Mouse (Mus musculus): ENCODE data around the gene Ppp2r5c. TPM values are rescaled to one million over a fixed set of nuclear protein-coding genes. Genes with fewer than 3 reads are reported as not detected.

The Ppp2r5c gene
- polyA plus RNA-seq, 1 experiment from 2014 or later, result 86.2 TPM

GRCm38 (mm10) chr12:110523526-110523925 is 76.6 kb downstream of the Ppp2r5c start:
- H3K36me3 ChIP-seq, result peaks cover 41% of the 10 kb centered on the region
- H3K27ac ChIP-seq, result no peak overlapping the region
- no peak overlapping the region for H3K4me2 ChIP-seq
- H3K9ac ChIP-seq, result no peak overlapping the region
- WGBS (ENCODE audit: insufficient replicate concordance), result 73% methylated on average over 5 of the region's 5 CpGs
- ATAC-seq (ENCODE audit: low read depth) (no peak), DNase-seq (no peak)
- no peak overlapping the region for H3K4me3 ChIP-seq (replicated peaks)
- H3K27me3 ChIP-seq, result no peaks in the 10 kb centered on the region
- H3K9me3 ChIP-seq (replicated peaks), result no peaks in the 10 kb centered on the region
- 0 out of 2 replicates have a peak, but pooled peaks cover 6% of the 10 kb centered on the region for H3K4me1 ChIP-seq (replicated peaks)

GRCm38 (mm10) chr12:110532711-110533110 is 85.8 kb downstream of the Ppp2r5c start:
- Histone ChIP-seq H3K9ac (no peak overlapping the region), H3K27ac (no peak overlapping the region), H3K4me2 (no peak overlapping the region), H3K27me3 (no peaks in the 10 kb centered on the region), H3K4me1 (replicated peaks) (no peaks in the 10 kb centered on the region), H3K36me3 (no peaks in the 10 kb centered on the region), H3K9me3 (replicated peaks) (no peaks in the 10 kb centered on the region), H3K4me3 (replicated peaks) (no peak overlapping the region)
- DNase-seq, result no peak
- no peak for ATAC-seq (ENCODE audit: low read depth)
- 86% methylated on average over 6 of the region's 6 CpGs for WGBS (ENCODE audit: insufficient replicate concordance)

DNA sequence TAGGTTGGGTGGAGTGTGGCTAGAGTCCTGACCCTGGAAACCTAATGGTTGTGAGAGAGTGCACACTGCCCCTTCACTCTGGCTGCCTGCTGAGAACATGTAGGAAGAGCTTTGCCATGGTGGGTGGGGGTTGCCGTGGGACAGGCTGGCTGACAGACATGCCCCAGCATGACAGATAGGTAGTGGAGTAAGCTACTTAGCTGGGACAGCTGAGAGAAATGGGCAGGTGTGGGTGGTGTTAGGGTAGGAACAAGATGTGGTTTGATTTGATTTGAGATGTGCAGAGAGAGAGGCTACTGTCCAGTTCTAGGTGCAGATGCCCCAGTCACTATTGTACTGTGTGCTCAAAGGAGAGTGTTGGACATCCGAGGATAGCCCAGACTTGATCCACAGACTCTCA is 86.2 kb downstream of the Ppp2r5c start:
- 80% methylated on average over 2 of the region's 2 CpGs for WGBS (ENCODE audit: insufficient replicate concordance)
- Histone ChIP-seq H3K27me3 (no peaks in the 10 kb centered on the region), H3K4me1 (replicated peaks) (no peaks in the 10 kb centered on the region), H3K4me3 (replicated peaks) (no peak overlapping the region), H3K4me2 (no peak overlapping the region), H3K9me3 (replicated peaks) (no peaks in the 10 kb centered on the region), H3K9ac (no peak overlapping the region), H3K36me3 (no peaks in the 10 kb centered on the region), H3K27ac (no peak overlapping the region)
- DNase-seq, result no peak
- no peak for ATAC-seq (ENCODE audit: low read depth)

- Histone ChIP-seq H3K9me3 (replicated peaks) (no peaks in the 10 kb centered on the region), H3K36me3 (no peaks in the 10 kb centered on the region), H3K4me3 (replicated peaks) (no peak overlapping the region), H3K27me3 (no peaks in the 10 kb centered on the region), H3K9ac (no peak overlapping the region), H3K4me1 (replicated peaks) (no peaks in the 10 kb centered on the region), H3K4me2 (no peak overlapping the region), H3K27ac (no peak overlapping the region)
- DNase-seq (no peak), ATAC-seq (ENCODE audit: low read depth) (no peak)
- 86% methylated on average over 3 of the region's 3 CpGs for WGBS (ENCODE audit: insufficient replicate concordance)
Measured at GRCm38 (mm10) chr12:110533832-110534231, 86.9 kb downstream of the Ppp2r5c start.

GRCm38 (mm10) chr12:110535361-110535760 is 88.4 kb downstream of the Ppp2r5c start:
- H3K36me3 ChIP-seq, result no peaks in the 10 kb centered on the region
- H3K4me2 ChIP-seq, result no peak overlapping the region
- H3K9me3 ChIP-seq (replicated peaks), result no peaks in the 10 kb centered on the region
- H3K27ac ChIP-seq, result no peak overlapping the region
- DNase-seq (no peak), ATAC-seq (ENCODE audit: low read depth) (no peak)
- no peaks in the 10 kb centered on the region for H3K4me1 ChIP-seq (replicated peaks)
- H3K9ac ChIP-seq, result no peak overlapping the region
- H3K4me3 ChIP-seq (replicated peaks), result no peak overlapping the region
- WGBS (ENCODE audit: insufficient replicate concordance), result 84% methylated on average over 5 of the region's 5 CpGs
- H3K27me3 ChIP-seq, result no peaks in the 10 kb centered on the region

GRCm38 (mm10) chr12:110537751-110538150 is 90.8 kb downstream of the Ppp2r5c start:
- Histone ChIP-seq H3K9ac (no peak overlapping the region), H3K4me3 (replicated peaks) (no peak overlapping the region), H3K27me3 (no peaks in the 10 kb centered on the region), H3K36me3 (no peaks in the 10 kb centered on the region), H3K27ac (no peak overlapping the region), H3K4me1 (replicated peaks) (no peaks in the 10 kb centered on the region), H3K9me3 (replicated peaks) (no peaks in the 10 kb centered on the region), H3K4me2 (no peak overlapping the region)
- DNase-seq (no peak), ATAC-seq (ENCODE audit: low read depth) (no peak)
- 89% methylated on average over 8 of the region's 8 CpGs for WGBS (ENCODE audit: insufficient replicate concordance)

DNA sequence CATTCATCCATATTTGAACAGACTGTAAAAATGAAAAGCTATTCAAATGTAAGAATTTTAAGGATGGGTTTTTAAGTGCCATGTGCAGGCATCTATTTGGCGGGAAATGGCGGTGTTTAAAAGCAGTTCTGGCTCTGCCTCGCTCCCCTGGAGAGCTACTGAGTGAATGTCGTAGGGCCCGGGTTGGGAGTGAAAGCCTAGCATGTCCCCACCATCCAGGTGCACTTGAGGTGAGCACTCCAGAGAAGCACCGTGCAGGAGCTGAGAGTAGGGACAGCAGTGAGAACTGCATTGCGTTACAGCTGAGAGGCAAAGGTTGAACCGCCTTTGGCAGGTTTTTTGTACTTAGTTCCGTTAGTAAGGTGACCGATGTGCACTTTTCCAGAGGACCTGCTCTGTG is 92.4 kb downstream of the Ppp2r5c start:
- no peak overlapping the region for H3K4me3 ChIP-seq (replicated peaks)
- no peak overlapping the region for H3K9ac ChIP-seq
- WGBS (ENCODE audit: insufficient replicate concordance), result 91% methylated on average over 10 of the region's 10 CpGs
- no peak overlapping the region for H3K27ac ChIP-seq
- ATAC-seq (ENCODE audit: low read depth), result no peak
- no peaks in the 10 kb centered on the region for H3K9me3 ChIP-seq (replicated peaks)
- no peak for DNase-seq
- H3K4me2 ChIP-seq, result no peak overlapping the region
- H3K27me3 ChIP-seq, result no peaks in the 10 kb centered on the region
- H3K36me3 ChIP-seq, result no peaks in the 10 kb centered on the region
- H3K4me1 ChIP-seq (replicated peaks), result peaks cover 4% of the 10 kb centered on the region

DNA sequence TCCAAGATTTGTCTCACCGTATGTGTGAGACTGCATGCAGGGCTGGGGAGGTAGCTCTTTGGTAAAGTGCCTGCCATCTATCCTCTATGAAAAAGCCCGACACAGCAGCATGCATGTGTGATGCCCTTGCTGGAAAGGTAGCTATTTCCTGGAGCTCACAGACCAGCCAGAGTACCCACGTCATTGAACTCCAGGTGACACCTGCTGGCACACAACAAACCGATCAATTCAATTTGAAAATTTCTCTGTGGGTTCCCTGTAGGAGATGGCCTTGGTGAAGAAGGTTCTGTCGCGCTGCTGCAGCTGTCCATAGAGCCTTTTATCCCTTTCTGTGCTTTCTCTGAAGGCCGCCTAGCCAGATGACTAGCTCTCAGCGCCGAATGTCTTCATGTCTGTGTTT is 92.9 kb downstream of the Ppp2r5c start:
- H3K36me3 ChIP-seq, result no peaks in the 10 kb centered on the region
- H3K4me1 ChIP-seq (replicated peaks), result peaks cover 8% of the 10 kb centered on the region
- no peak overlapping the region for H3K4me3 ChIP-seq (replicated peaks)
- WGBS (ENCODE audit: insufficient replicate concordance), result 79% methylated on average over 9 of the region's 9 CpGs
- no peak overlapping the region for H3K4me2 ChIP-seq
- H3K9ac ChIP-seq, result no peak overlapping the region
- no peaks in the 10 kb centered on the region for H3K27me3 ChIP-seq
- H3K9me3 ChIP-seq (replicated peaks), result no peaks in the 10 kb centered on the region
- ATAC-seq (ENCODE audit: low read depth) (no peak), DNase-seq (no peak)
- H3K27ac ChIP-seq, result no peak overlapping the region

GRCm38 (mm10) chr12:110540273-110540672 is 93.4 kb downstream of the Ppp2r5c start:
- DNase-seq (no peak), ATAC-seq (ENCODE audit: low read depth) (no peak)
- WGBS (ENCODE audit: insufficient replicate concordance), result 70% methylated on average over 8 of the region's 8 CpGs
- Histone ChIP-seq H3K4me2 (no peak overlapping the region), H3K27me3 (no peaks in the 10 kb centered on the region), H3K4me3 (replicated peaks) (no peak overlapping the region), H3K27ac (no peak overlapping the region), H3K36me3 (no peaks in the 10 kb centered on the region), H3K9ac (no peak overlapping the region), H3K9me3 (replicated peaks) (no peaks in the 10 kb centered on the region), H3K4me1 (replicated peaks) (peaks cover 13% of the 10 kb centered on the region)

DNA sequence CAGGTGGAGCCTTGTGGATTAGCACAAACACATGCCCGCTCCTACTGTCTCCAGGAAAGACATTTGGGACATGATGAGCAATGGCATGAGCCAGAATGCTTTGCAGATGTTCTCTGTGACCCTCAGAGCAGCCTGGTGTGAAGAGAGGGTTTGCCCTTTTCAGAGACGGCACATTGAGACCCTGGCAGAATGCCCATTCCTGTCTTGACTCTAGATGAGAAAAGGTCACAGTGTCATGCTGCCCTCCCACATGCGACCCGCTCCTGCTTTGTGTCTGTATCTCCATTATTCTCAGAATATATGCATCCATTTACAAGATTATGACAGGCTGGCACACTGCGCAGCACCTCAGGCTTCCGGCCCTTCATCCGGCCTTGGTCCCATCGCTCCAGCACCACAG is 94.1 kb downstream of the Ppp2r5c start:
- peaks cover 7% of the 10 kb centered on the region for H3K36me3 ChIP-seq
- peaks cover 20% of the 10 kb centered on the region for H3K4me1 ChIP-seq (replicated peaks)
- H3K27me3 ChIP-seq, result no peaks in the 10 kb centered on the region
- ATAC-seq (ENCODE audit: low read depth) (no peak), DNase-seq (no peak)
- H3K4me3 ChIP-seq (replicated peaks), result no peak overlapping the region
- WGBS (ENCODE audit: insufficient replicate concordance), result 91% methylated on average over 8 of the region's 8 CpGs
- no peak overlapping the region for H3K9ac ChIP-seq
- H3K27ac ChIP-seq, result no peak overlapping the region
- no peak overlapping the region for H3K4me2 ChIP-seq
- no peaks in the 10 kb centered on the region for H3K9me3 ChIP-seq (replicated peaks)

DNA sequence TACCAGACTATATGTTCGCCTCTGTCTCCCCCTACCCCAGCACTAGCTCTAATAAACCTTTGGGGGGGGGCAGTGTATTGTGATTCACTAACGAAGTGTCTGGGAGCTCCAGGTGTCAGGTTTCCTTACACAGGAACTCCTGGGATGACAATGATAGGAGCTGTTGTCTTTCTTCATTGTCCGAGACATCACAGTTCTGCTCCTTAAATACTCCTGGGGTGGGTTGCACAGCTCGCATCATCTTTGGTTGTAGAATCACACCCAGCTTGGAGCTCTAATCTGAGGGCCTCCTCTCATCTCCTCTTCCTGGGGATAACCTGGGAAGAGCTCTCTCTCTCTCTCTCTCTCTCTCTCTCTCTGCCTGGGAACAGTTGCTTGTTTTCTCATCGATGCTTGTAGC is 94.6 kb downstream of the Ppp2r5c start:
- no peaks in the 10 kb centered on the region for H3K9me3 ChIP-seq (replicated peaks)
- H3K9ac ChIP-seq, result no peak overlapping the region
- H3K36me3 ChIP-seq, result peaks cover 12% of the 10 kb centered on the region
- no peak overlapping the region for H3K4me2 ChIP-seq
- H3K27me3 ChIP-seq, result no peaks in the 10 kb centered on the region
- no peak overlapping the region for H3K27ac ChIP-seq
- WGBS (ENCODE audit: insufficient replicate concordance), result 81% methylated on average over 5 of the region's 5 CpGs
- peaks cover 25% of the 10 kb centered on the region for H3K4me1 ChIP-seq (replicated peaks)
- no peak for DNase-seq
- no peak for ATAC-seq (ENCODE audit: low read depth)
- H3K4me3 ChIP-seq (replicated peaks), result no peak overlapping the region

DNA sequence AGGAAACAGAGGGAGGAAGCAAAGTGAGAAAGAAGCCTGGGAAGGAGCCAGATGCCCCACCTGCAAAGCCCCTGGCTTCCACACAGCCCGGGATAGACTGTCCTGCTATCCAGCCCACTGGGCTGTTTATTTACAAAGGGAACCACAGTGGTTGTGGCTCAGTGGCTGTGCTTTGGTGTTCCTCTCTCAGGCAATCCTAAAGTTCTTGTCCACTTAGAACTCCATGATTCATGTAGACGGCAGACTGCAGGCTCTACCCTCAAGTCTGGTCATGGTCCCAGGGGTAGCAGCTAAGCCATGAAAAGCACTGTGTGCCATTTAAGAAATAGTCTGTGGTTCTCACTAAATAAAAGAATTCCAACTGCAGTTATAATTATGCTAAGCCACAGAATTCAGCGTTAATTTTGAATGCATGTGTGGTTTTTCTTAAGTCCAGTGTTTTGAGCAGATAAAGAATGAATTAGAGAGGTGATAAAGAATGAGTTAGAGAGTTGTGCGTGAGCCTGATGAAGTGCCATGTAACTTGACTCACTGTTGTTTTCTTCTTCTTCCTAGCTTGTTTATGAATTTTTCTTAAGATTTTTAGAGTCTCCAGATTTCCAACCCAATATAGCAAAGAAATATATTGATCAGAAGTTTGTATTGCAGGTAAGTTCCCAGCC is 98.3 kb downstream of the Ppp2r5c start:
- DNase-seq, result no peak
- Histone ChIP-seq H3K4me3 (replicated peaks) (no peak overlapping the region), H3K9ac (0 out of 2 replicates have a peak overlapping the region, but pooled peaks have one; percentile 9), H3K9me3 (replicated peaks) (no peaks in the 10 kb centered on the region), H3K27ac (peak overlapping the region; percentile 51; the same call in 1 of the 2 replicates), H3K36me3 (peaks cover 43% of the 10 kb centered on the region), H3K4me2 (0 out of 2 replicates have a peak overlapping the region, but pooled peaks have one; percentile 5), H3K4me1 (replicated peaks) (peaks cover 39% of the 10 kb centered on the region), H3K27me3 (no peaks in the 10 kb centered on the region)
- 47% methylated on average over 4 of the region's 4 CpGs for WGBS (ENCODE audit: insufficient replicate concordance)
- ATAC-seq (ENCODE audit: low read depth), result no peak
